Comparison of ENCODE assay signal across 8 mouse cellular contexts in the genomic region with DNA sequence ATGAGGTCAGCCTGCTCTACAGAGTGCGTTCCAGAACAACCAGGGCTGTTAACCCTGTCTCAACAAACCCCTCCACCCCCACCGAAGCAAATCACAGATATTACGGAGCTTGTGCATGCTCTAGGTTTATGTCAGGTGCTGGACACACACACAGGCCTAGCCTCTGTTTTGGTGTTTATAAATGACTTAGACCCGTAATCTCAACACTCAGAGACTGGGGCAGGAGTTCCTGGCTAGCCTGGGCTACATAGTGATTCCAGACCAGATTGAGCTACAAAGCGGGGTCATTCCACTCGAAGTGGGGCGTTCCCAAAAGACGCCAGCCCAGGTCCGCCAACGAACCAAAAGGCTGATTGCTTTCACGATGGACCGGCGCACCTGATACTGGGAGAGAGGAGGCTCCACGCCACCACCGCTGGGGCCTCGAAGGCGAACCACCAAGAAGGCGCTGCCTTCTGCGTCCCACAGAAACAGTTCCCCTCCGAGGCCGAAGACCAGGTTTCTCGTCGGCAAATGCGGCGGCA. TPM values are rescaled to one million over a fixed set of nuclear protein-coding genes. Genes with fewer than 3 reads are reported as not detected.
DNase-seq lines count a peak whose midpoint lies in the region; ATAC-seq and TF ChIP-seq lines count a peak whose summit lies in the region.

No protein-coding gene starts in this region.

- DNase-seq in kidney, postnatal 0 days (ENCODE audit: low spot score), result peak; percentile 19
- no peak for DNase-seq in kidney, postnatal 4 days
- DNase-seq in forebrain, embryonic 14.5 days (ENCODE audit: low spot score), result no peak
- no peak for DNase-seq in stomach, postnatal 0 days (ENCODE audit: low spot score)
- DNase-seq in c-Kit-positive CD71-positive TER-119-positive erythroid progenitor cells, embryonic 14.5 days (ENCODE audit: low spot score), result no peak
- no peak for DNase-seq in left cerebral cortex, adult 11 months (ENCODE audit: low spot score)

- TF ChIP-seq EP300 in stomach, postnatal 0 days (optimal IDR thresholded peaks at IDR 0.05), result no peak

- no peak for TF ChIP-seq POLR2A in bone marrow macrophage, adult 2 months (IDR thresholded peaks at IDR 0.05; ENCODE audit: borderline replicate concordance, low read depth, low read length)

- peak overlapping the region; percentile 79 for H3K27ac ChIP-seq in kidney, postnatal 0 days
- H3K27ac ChIP-seq in bone marrow macrophage, adult 2 months (ENCODE audit: insufficient read depth, low read depth, low read length), result peak overlapping the region; percentile 75
- peak overlapping the region; percentile 84 for H3K27ac ChIP-seq in forebrain, embryonic 14.5 days (ENCODE audit: low read depth, low read length)
- H3K27ac ChIP-seq in liver, embryonic 12.5 days, result peak overlapping the region; percentile 98
- H3K27ac ChIP-seq in stomach, postnatal 0 days (replicated peaks), result peak overlapping the region; percentile 85

- H3K36me3 ChIP-seq in kidney, postnatal 0 days (ENCODE audit: insufficient read depth, low read length), result peaks cover 28% of the 10 kb centered on the region; the same call in 1 of the 2 replicates
- H3K36me3 ChIP-seq in forebrain, embryonic 14.5 days (ENCODE audit: control insufficient read depth, insufficient read depth, low read length), result peaks cover 37% of the 10 kb centered on the region
- H3K36me3 ChIP-seq in liver, embryonic 12.5 days, result peaks cover 58% of the 10 kb centered on the region
- peaks cover 4% of the 10 kb centered on the region; the same call in 1 of the 2 replicates for H3K36me3 ChIP-seq in stomach, postnatal 0 days (ENCODE audit: control insufficient read depth, insufficient read depth, low read length)

- peaks cover 6% of the 10 kb centered on the region; the same call in 1 of the 2 replicates for H3K4me1 ChIP-seq in kidney, postnatal 0 days (replicated peaks; ENCODE audit: insufficient read depth, low read length)
- peaks cover 11% of the 10 kb centered on the region for H3K4me1 ChIP-seq in bone marrow macrophage, adult 2 months (ENCODE audit: control insufficient read depth, insufficient read depth, low read length)
- H3K4me1 ChIP-seq in forebrain, embryonic 14.5 days (ENCODE audit: control insufficient read depth, insufficient read depth, low read length), result peaks cover 10% of the 10 kb centered on the region
- peaks cover 52% of the 10 kb centered on the region for H3K4me1 ChIP-seq in liver, embryonic 12.5 days
- H3K4me1 ChIP-seq in stomach, postnatal 0 days (replicated peaks; ENCODE audit: control insufficient read depth, insufficient read depth), result no peaks in the 10 kb centered on the region

- peak overlapping the region; percentile 66 for H3K4me2 ChIP-seq in kidney, postnatal 0 days (ENCODE audit: low read length)
- H3K4me2 ChIP-seq in forebrain, embryonic 14.5 days (ENCODE audit: low read length), result peak overlapping the region; percentile 75
- peak overlapping the region; percentile 89 for H3K4me2 ChIP-seq in liver, embryonic 12.5 days
- H3K4me2 ChIP-seq in stomach, postnatal 0 days (replicated peaks; ENCODE audit: low read depth), result peak overlapping the region; percentile 73

- under 1% methylated on average over 25 of the region's 25 CpGs for WGBS in kidney, postnatal 0 days
- under 1% methylated on average over 25 of the region's 25 CpGs for WGBS in forebrain, embryonic 14.5 days
- WGBS in liver, embryonic 12.5 days (ENCODE audit: insufficient replicate concordance), result under 1% methylated on average over 25 of the region's 25 CpGs
- WGBS in stomach, postnatal 0 days, result under 1% methylated on average over 25 of the region's 25 CpGs

- no peak for TF ChIP-seq CTCF in kidney, postnatal 0 days (IDR thresholded peaks at IDR 0.05; ENCODE audit: low read depth)
- TF ChIP-seq CTCF in bone marrow macrophage, adult 2 months (IDR thresholded peaks at IDR 0.05; ENCODE audit: low read depth, low read length), result no peak
- TF ChIP-seq CTCF in stomach, postnatal 0 days (IDR thresholded peaks at IDR 0.05; ENCODE audit: low read depth), result no peak

- H3K9ac ChIP-seq in kidney, postnatal 0 days (ENCODE audit: low read depth, low read length), result peak overlapping the region; percentile 90
- peak overlapping the region; percentile 93 for H3K9ac ChIP-seq in forebrain, embryonic 14.5 days (ENCODE audit: low read length)
- H3K9ac ChIP-seq in liver, embryonic 12.5 days, result peak overlapping the region; percentile 86
- peak overlapping the region; percentile 91 for H3K9ac ChIP-seq in stomach, postnatal 0 days (ENCODE audit: low read length)

- H3K27me3 ChIP-seq in kidney, postnatal 0 days (ENCODE audit: insufficient read depth, low read length), result no peaks in the 10 kb centered on the region
- H3K27me3 ChIP-seq in forebrain, embryonic 14.5 days (replicated peaks; ENCODE audit: control insufficient read depth, insufficient read depth, low read length), result no peaks in the 10 kb centered on the region
- no peaks in the 10 kb centered on the region for H3K27me3 ChIP-seq in liver, embryonic 12.5 days (replicated peaks)
- H3K27me3 ChIP-seq in stomach, postnatal 0 days (ENCODE audit: control insufficient read depth, insufficient read depth, low read length), result no peaks in the 10 kb centered on the region

- peak overlapping the region; percentile 84 for H3K4me3 ChIP-seq in kidney, postnatal 0 days (replicated peaks; ENCODE audit: low read depth, low read length)
- peak overlapping the region; percentile 97 for H3K4me3 ChIP-seq in bone marrow macrophage, adult 2 months (ENCODE audit: insufficient read depth, low read length)
- H3K4me3 ChIP-seq in forebrain, embryonic 14.5 days (ENCODE audit: low read depth, low read length), result peak overlapping the region; percentile 96
- peak overlapping the region; percentile 90 for H3K4me3 ChIP-seq in liver, embryonic 12.5 days
- H3K4me3 ChIP-seq in stomach, postnatal 0 days (ENCODE audit: low read depth, low read length), result peak overlapping the region; percentile 93

- ATAC-seq in kidney, postnatal 0 days (replicated peaks; ENCODE audit: low FRiP score, low read depth), result no peak
- ATAC-seq in forebrain, embryonic 14.5 days, result peak; percentile 11
- ATAC-seq in liver, embryonic 12.5 days, result no peak
- peak; percentile 4 for ATAC-seq in stomach, postnatal 0 days (ENCODE audit: low FRiP score, low TSS enrichment)

- H3K9me3 ChIP-seq in kidney, postnatal 0 days (replicated peaks; ENCODE audit: low read length), result no peaks in the 10 kb centered on the region
- no peaks in the 10 kb centered on the region for H3K9me3 ChIP-seq in forebrain, embryonic 14.5 days (replicated peaks; ENCODE audit: control insufficient read depth, low read length)
- H3K9me3 ChIP-seq in liver, embryonic 12.5 days (replicated peaks), result no peaks in the 10 kb centered on the region
- no peaks in the 10 kb centered on the region for H3K9me3 ChIP-seq in stomach, postnatal 0 days (ENCODE audit: control insufficient read depth, low read length)

RNA-seq across cellular contexts. Expression of gene Nup88, which starts 0.4 kb away (rescaled TPM):
- polyA plus RNA-seq in kidney, postnatal 0 days (2015; fragmentation: Nextera tagmentation; extraction: Ambion mirVana), result 85.8 and 89.0 TPM in 2 replicates
- 54.1 and 56.2 TPM in 2 replicates for polyA plus RNA-seq in bone marrow macrophage, adult 2 months (2012; ENCODE audit: insufficient read depth, insufficient read length, missing spikeins)
- 156 and 160 TPM in 2 replicates for polyA plus RNA-seq in forebrain, embryonic 14.5 days (2014; fragmentation: Nextera tagmentation; extraction: Ambion mirVana)
- polyA plus RNA-seq in liver, embryonic 12.5 days (2016; fragmentation: Nextera tagmentation; extraction: Ambion mirVana), result 81.9 and 87.2 TPM in 2 replicates
- polyA plus RNA-seq in stomach, postnatal 0 days (2015; fragmentation: Nextera tagmentation; extraction: Ambion mirVana), result 54.4 and 56.4 TPM in 2 replicates

RNA-seq across cellular contexts. Expression of gene Rpain, which starts 0.7 kb away (rescaled TPM):
- 67.0 and 68.3 TPM in 2 replicates for polyA plus RNA-seq in kidney, postnatal 0 days (2015; fragmentation: Nextera tagmentation; extraction: Ambion mirVana)
- polyA plus RNA-seq in bone marrow macrophage, adult 2 months (2012; ENCODE audit: insufficient read depth, insufficient read length, missing spikeins), result 60.5 and 65.8 TPM in 2 replicates
- 81.1 and 83.8 TPM in 2 replicates for polyA plus RNA-seq in forebrain, embryonic 14.5 days (2014; fragmentation: Nextera tagmentation; extraction: Ambion mirVana)
- polyA plus RNA-seq in liver, embryonic 12.5 days (2016; fragmentation: Nextera tagmentation; extraction: Ambion mirVana), result 104 and 105 TPM in 2 replicates
- polyA plus RNA-seq in stomach, postnatal 0 days (2015; fragmentation: Nextera tagmentation; extraction: Ambion mirVana), result 39.9 and 42.2 TPM in 2 replicates

RNA-seq across cellular contexts. Expression of gene C1qbp, which starts 13.5 kb away (rescaled TPM):
- polyA plus RNA-seq in kidney, postnatal 0 days (2015; fragmentation: Nextera tagmentation; extraction: Ambion mirVana), result 292 and 309 TPM in 2 replicates
- 49.8 and 63.2 TPM in 2 replicates for polyA plus RNA-seq in bone marrow macrophage, adult 2 months (2012; ENCODE audit: insufficient read depth, insufficient read length, missing spikeins)
- 180 and 191 TPM in 2 replicates for polyA plus RNA-seq in forebrain, embryonic 14.5 days (2014; fragmentation: Nextera tagmentation; extraction: Ambion mirVana)
- 352 and 380 TPM in 2 replicates for polyA plus RNA-seq in liver, embryonic 12.5 days (2016; fragmentation: Nextera tagmentation; extraction: Ambion mirVana)
- polyA plus RNA-seq in stomach, postnatal 0 days (2015; fragmentation: Nextera tagmentation; extraction: Ambion mirVana), result 168 and 175 TPM in 2 replicates

RNA-seq across cellular contexts. Expression of gene Dhx33, which starts 34.9 kb away (rescaled TPM):
- 12.1 and 12.4 TPM in 2 replicates for polyA plus RNA-seq in kidney, postnatal 0 days (2015; fragmentation: Nextera tagmentation; extraction: Ambion mirVana)
- 12.6 and 13.2 TPM in 2 replicates for polyA plus RNA-seq in bone marrow macrophage, adult 2 months (2012; ENCODE audit: insufficient read depth, insufficient read length, missing spikeins)
- polyA plus RNA-seq in forebrain, embryonic 14.5 days (2014; fragmentation: Nextera tagmentation; extraction: Ambion mirVana), result 11.9 and 15.3 TPM in 2 replicates
- polyA plus RNA-seq in liver, embryonic 12.5 days (2016; fragmentation: Nextera tagmentation; extraction: Ambion mirVana), result 15.3 and 16.3 TPM in 2 replicates
- 5.1 and 5.4 TPM in 2 replicates for polyA plus RNA-seq in stomach, postnatal 0 days (2015; fragmentation: Nextera tagmentation; extraction: Ambion mirVana)

RNA-seq across cellular contexts. Expression of gene Mis12, which starts 50.1 kb away (rescaled TPM):
- 17.9 and 23.4 TPM in 2 replicates for polyA plus RNA-seq in kidney, postnatal 0 days (2015; fragmentation: Nextera tagmentation; extraction: Ambion mirVana)
- polyA plus RNA-seq in bone marrow macrophage, adult 2 months (2012; ENCODE audit: insufficient read depth, insufficient read length, missing spikeins), result 29.7 and 29.8 TPM in 2 replicates
- polyA plus RNA-seq in forebrain, embryonic 14.5 days (2014; fragmentation: Nextera tagmentation; extraction: Ambion mirVana), result 25.8 and 27.1 TPM in 2 replicates
- polyA plus RNA-seq in liver, embryonic 12.5 days (2016; fragmentation: Nextera tagmentation; extraction: Ambion mirVana), result 29.3 and 31.4 TPM in 2 replicates
- polyA plus RNA-seq in stomach, postnatal 0 days (2015; fragmentation: Nextera tagmentation; extraction: Ambion mirVana), result 15.0 and 16.5 TPM in 2 replicates

Comparison
In these comparisons a context has a peak if more than half of its experiments do, and no peak if none do; other contexts are left out.
1. ATAC-seq: peak in forebrain, embryonic 14.5 days (single experiment) and stomach, postnatal 0 days (single experiment); none in kidney, postnatal 0 days (single experiment) and liver, embryonic 12.5 days (single experiment).
2. Peak in every context shown above with its lines, with median percentiles within 50 percentile points of each other: H3K27ac ChIP-seq, H3K4me2 ChIP-seq, H3K4me3 ChIP-seq and H3K9ac ChIP-seq.